Mouse (Mus musculus): ENCODE results near the gene Gstcd.

DNA sequence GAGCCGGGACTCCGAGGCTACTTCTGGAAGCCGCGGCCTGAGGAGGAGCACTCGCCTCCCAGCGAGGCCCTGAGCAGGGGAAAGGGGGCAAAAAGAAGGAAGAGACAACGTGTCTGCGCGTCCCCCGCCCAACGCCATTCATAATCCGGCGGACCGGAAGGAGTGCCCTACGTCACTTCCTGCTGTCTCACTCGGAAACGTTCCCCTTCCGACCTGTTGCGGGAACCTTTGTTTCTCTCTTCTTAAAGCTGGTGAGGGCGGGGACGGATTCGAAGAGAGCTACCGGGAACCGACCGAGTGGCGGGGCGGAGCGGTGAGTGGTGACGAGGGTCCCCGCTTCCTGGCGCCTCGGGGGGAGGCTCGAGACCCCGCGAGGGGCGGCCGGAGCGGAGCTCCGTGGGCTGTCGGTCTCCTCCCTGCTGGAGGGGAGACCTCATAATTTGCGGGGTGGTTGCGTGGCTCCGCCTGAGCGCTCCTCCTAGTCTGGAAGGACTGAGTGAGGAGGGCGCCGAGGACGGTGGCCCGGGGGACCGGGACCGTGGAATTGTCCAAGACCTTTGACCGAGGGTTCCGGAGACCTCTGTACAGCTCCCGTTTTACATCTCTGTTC, at the start of gene Gstcd, which contains the start of gene Ints12:
- TF ChIP-seq CTCF (IDR thresholded peaks at IDR 0.05; ENCODE audit: low read depth, low read length) (no peak), POLR2A (IDR thresholded peaks at IDR 0.05; ENCODE audit: extremely low read depth, insufficient read depth, low read length) (peak; percentile 38; the same call in 1 of the 2 replicates)

Measured in liver, adult 2 months (tissue).